Mouse (Mus musculus): ENCODE measurements around the gene Adig.

DNA sequence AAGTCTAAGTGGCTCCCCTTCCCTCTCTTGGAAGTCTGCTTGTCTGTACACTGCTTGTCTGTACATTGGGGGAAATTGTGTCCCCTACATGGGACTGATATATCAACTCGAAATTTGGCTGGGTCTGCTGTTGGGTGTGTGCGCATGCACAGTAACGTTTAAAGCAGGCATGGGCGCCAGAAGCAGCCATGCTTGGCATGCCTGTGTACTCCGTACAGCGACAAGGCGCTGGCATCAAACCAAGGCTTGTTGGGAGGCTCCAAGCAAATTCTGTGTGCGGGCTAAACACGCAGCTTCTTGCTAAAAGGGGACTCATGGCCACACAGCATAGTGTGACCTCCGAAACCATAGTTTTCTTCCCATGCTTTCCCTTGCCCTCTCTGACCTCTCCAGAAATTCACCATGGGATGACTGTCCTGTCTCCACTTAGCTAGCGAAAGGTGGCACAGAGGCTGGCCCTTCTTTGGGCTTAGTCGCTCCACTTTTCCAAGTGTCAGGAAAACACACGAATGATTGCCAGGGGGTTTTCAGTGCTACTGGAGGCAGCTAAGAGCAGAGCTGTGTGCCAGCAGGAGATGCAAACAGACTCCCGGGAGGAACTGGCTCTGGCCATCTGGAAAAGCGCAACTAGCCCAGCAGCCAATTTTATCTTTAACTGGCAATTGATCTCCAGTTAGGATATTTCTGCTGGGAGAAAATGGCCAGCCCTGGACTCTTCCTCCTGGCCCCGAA lies 21.9 kb downstream of the Adig start:
- TF ChIP-seq CTCF (IDR thresholded peaks at IDR 0.05; ENCODE audit: low read depth) (no peak), EP300 (optimal IDR thresholded peaks at IDR 0.05) (no peak)
